Comparison of ENCODE assay signal across 8 mouse cellular contexts in genomic region chr4:49520572-49521340, GRCm38 (mm10). TPM values are rescaled to one million over a fixed set of nuclear protein-coding genes. Genes with fewer than 3 reads are reported as not detected.
DNase-seq lines count a peak whose midpoint lies in the region; ATAC-seq lines count a peak whose summit lies in the region.

Mrpl50 (minus strand) TSS chr4:49521093.
Zfp189 (plus strand) TSS chr4:49521176.

- peak; percentile 94 for DNase-seq in T-cell, adult 2 months (ENCODE audit: low spot score)
- DNase-seq in cerebellum, postnatal 36 days = peak; percentile 90 to 93
- peak; percentile 95 to 98 for DNase-seq in frontal cortex, postnatal 36 days (ENCODE audit: low spot score in 2 of 2)
- peak; percentile 94 for DNase-seq in left cerebral cortex, adult 11 months (ENCODE audit: low spot score)
- DNase-seq in lung, postnatal 4 days = peak; percentile 94 to 95
- DNase-seq in retina, postnatal 7 days (ENCODE audit: low read depth, low spot score) = peak; percentile 91
- peak; percentile 74 for DNase-seq in urinary bladder, adult 2 months (ENCODE audit: low spot score)

- peak within 1 kb of the TSS; percentile 86 for H3K27ac ChIP-seq in hindbrain, embryonic 15.5 days (replicated peaks)

- WGBS in hindbrain, embryonic 15.5 days = under 1% methylated on average over 41 of the region's 41 CpGs

- H3K4me1 ChIP-seq in hindbrain, embryonic 15.5 days (replicated peaks) = peaks cover 39% of the 10 kb centered on the region

- peaks cover 18% of the 10 kb centered on the region for H3K36me3 ChIP-seq in hindbrain, embryonic 15.5 days

- H3K9me3 ChIP-seq in hindbrain, embryonic 15.5 days = no peaks in the 10 kb centered on the region

- no peaks in the 10 kb centered on the region for H3K27me3 ChIP-seq in hindbrain, embryonic 15.5 days

- H3K4me2 ChIP-seq in hindbrain, embryonic 15.5 days = peak within 1 kb of the TSS; percentile 78

- peak within 1 kb of the TSS; percentile 66 for H3K9ac ChIP-seq in hindbrain, embryonic 15.5 days

- peak within 1 kb of the TSS; percentile 74 for H3K4me3 ChIP-seq in hindbrain, embryonic 15.5 days

- peak; percentile 99 for ATAC-seq in hindbrain, embryonic 15.5 days (ENCODE audit: low FRiP score, low read depth)

RNA-seq across cellular contexts. Expression of gene Mrpl50, which starts in this region (rescaled TPM):
- polyA plus RNA-seq in hindbrain, embryonic 15.5 days (2015; fragmentation: Nextera tagmentation; extraction: Ambion mirVana) = 72.5 and 72.9 TPM in 2 replicates
- polyA plus RNA-seq in urinary bladder, adult 2 months (2012; rRNA removed) = 12.1 and 14.4 TPM in 2 replicates

RNA-seq across cellular contexts. Expression of gene Zfp189, which starts in this region (rescaled TPM):
- polyA plus RNA-seq in hindbrain, embryonic 15.5 days (2015; fragmentation: Nextera tagmentation; extraction: Ambion mirVana) = 11.3 and 11.8 TPM in 2 replicates
- polyA plus RNA-seq in urinary bladder, adult 2 months (2012; rRNA removed) = 2.2 and 2.7 TPM in 2 replicates

Comparison
In these comparisons a context has a peak if more than half of its experiments do, and no peak if none do; other contexts are left out.
1. Peak in every context shown above with its lines: DNase-seq, ATAC-seq, H3K4me3 ChIP-seq and H3K27ac ChIP-seq.